15 mouse cellular contexts compared by ENCODE assay signal in genomic region chr2:162734286-162734685, GRCm38 (mm10).
"Had no signal": no experiment of that assay in that cellular context is flagged by ENCODE, and none has a peak within 500 bp of the region (broad histone marks: within the 10 kb centered on the region; RNA-seq: fewer than 3 reads in every experiment).

No protein-coding gene starts in this region.

- H3K9ac ChIP-seq: liver, embryonic 15.5 days; neural tube, embryonic 15.5 days had no signal

- H3K9me3 ChIP-seq: liver, embryonic 15.5 days; midbrain, embryonic 10.5 days; neural tube, embryonic 15.5 days had no signal

- DNase-seq: kidney, adult 9 months; kidney, postnatal 36 days; layer of hippocampus, adult 9-11 months; layer of hippocampus, postnatal 36 days; lung, adult 2 months; lung, postnatal 36 days; midbrain, embryonic 14.5 days; right cerebral cortex, adult 18-20 months; thymus, adult 18-20 months; thymus, postnatal 25 days had no signal

- H3K27ac ChIP-seq: kidney, postnatal 0 days; liver, embryonic 15.5 days; midbrain, embryonic 10.5 days; neural tube, embryonic 15.5 days had no signal

- H3K4me1 ChIP-seq: liver, embryonic 15.5 days; midbrain, embryonic 10.5 days; neural tube, embryonic 15.5 days had no signal

- H3K27me3 ChIP-seq: liver, embryonic 15.5 days; neural tube, embryonic 15.5 days had no signal

- H3K4me3 ChIP-seq: liver, embryonic 15.5 days; midbrain, embryonic 10.5 days; myocyte; neural tube, embryonic 15.5 days had no signal

- H3K36me3 ChIP-seq: liver, embryonic 15.5 days; midbrain, embryonic 10.5 days; neural tube, embryonic 15.5 days had no signal
